Mouse (Mus musculus) lung, postnatal 10 days (tissue): ENCODE results near the gene Aff2.

Experiments
- DNase-seq: peaks from one replicate; pipeline ENCODE4 v3.0.0; 2021

Aff2 gene

DNA sequence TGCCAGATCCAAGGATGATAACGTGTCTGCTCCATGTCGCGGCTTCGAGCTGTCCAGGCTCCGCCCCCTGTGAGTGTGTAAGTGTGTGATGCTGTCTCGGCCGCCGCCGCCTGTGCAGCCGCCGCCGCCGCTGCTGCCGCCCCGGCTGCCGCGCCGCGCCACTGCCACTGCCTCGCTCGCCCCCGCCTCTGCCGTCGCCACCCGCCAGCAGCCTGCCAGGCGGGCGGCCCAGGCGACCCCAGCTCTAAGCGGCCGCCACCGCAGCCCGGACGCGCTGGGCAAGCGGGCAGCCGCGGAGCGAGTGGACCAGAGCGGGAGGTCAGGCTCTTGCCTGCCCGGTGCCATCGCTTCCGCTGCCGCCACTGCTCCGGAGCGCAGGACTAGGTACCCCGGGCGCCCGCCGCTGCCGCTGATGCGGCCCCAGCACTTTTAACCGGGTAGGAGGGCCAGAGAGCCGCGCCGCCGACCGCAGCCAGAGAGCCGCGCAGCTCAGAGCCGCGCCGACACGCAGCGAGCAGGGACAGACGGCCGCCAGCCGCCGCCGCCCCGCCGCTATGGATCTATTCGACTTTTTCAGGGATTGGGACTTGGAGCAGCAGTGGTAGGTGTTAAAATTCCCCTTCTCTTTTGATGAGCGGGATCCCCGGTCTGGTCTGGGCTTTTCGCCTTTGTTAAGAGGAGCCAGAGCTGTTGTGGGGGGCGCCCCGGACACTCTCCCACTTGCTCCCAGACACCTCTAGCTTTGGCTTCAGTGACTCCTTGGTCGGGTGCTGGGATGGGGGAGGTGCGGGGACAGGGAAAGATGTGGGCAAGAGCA, at the start of gene Aff2:
Gene Aff2, plus strand, starts transcription at position 57 of the 817 bp plus-strand sequence.
- DNase-seq, result peak; percentile 24

DNA sequence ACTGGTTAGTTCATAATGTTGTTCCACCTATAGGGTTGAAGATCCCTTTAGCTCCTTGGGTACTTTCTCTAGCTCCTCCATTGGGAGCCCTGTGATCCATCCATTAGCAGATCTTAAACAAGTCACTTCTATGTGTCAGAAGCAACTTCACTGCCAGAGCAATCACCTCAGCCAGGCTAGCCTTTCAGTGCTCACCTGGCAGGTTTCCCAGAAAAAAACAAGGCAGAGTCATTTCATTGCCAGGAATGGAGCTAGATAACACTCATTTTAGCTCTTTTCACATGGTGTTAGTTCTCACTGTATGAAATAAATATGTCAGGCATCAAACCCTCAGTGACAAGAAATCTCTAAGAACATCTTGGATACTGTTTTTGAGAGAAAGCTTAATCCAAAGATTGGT, 22.8 kb upstream of the Aff2 start:
- no peak for DNase-seq

GRCm38 (mm10) chrX:69355621-69356020, 4.5 kb upstream of the Aff2 start:
- DNase-seq, result no peak

DNA sequence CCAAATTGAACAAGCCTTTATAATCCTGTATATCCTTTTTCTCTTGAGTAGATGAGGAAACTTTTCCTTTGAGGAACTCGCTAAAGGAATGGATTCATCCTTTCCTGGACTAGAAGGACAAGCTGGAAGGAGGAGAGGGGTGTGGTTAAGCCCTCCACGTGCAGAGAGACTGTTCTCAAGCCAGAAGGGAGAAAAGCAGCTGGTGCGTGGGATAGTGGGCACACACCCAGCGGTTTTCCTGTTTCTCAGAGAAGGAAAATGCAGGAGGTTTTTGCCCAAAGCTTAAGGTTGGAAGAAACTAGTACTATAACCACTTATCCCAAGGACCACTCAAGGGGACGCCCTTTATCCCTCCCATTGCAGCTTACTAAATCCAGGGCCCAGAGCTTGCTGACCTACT, 734 bp upstream of the Aff2 start:
- DNase-seq, result peak; percentile 2

DNA sequence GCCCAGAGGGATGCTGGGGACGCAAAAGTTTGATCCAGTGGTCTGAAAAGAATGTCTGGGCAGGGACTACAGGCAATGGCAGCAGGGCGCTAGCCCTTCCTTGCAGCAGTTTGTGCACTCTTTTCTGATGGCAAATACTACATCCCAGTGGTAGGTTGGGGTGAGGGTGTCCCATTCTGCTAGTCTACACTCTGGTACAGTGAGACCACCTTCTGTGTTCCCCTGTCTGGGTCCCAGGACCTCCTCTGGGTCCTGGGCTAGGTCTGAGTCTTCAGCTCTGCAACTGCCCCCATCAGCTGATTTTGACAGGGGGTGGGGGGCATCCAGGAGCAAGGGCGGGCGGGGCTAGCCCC, 233 bp upstream of the Aff2 start:
- no peak for DNase-seq

DNA sequence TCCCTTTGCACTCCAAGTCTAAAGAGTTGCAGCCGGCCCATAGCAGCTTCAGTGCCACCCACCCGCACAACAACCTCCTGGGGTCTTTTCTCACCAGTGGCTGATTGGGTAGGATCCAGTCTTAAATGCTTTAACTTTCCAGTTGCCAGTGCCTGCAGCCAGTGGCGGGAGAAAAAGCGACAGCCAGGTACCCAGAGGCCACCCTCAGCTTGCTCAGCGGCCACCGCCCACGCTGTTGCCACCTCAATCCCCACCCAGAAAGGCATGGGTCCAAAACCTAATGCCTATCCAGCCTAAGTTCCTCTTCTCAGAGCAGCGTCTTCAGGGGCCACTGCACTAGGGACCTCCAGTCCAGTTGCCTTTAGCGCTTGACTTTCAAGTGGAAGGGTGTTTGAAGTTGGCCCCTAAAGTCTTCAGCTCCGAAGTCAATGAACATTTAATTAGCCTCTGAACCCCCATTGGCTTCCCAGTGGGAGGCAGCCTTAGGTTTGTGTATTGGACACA, 1.0 kb downstream of the Aff2 start:
- no peak for DNase-seq

GRCm38 (mm10) chrX:69364198-69364597, 4.1 kb downstream of the Aff2 start:
- DNase-seq, result peak; percentile 2

- DNase-seq, result no peak
These were observed 13.2 kb downstream of the Aff2 start for GRCm38 (mm10) chrX:69373341-69373740.

- no peak for DNase-seq
These were observed 29.6 kb downstream of the Aff2 start for GRCm38 (mm10) chrX:69389738-69390137.

- DNase-seq, result no peak
These were observed 54.9 kb downstream of the Aff2 start for GRCm38 (mm10) chrX:69415043-69415442.

DNA sequence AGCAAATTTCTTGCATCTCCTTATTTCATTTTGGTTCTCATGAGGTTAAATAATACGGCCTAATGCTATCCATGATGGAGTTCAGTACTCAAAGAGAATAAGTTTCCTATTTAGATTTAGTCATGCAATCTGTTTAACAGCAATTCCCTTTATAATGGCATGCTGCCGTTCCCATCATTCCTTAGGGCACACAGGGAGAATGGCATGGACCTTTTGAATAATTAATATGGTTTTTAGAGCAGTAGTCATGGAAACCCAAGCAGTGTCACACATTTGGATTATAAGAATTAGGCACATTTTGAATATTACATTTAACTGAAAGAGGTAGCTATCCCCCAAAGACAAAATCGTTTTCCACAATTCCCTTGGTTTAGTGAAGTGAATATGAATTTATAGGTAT, 78.3 kb downstream of the Aff2 start:
- no peak for DNase-seq

- DNase-seq, result no peak
These were observed 81.8 kb downstream of the Aff2 start for GRCm38 (mm10) chrX:69441937-69442336.

DNA sequence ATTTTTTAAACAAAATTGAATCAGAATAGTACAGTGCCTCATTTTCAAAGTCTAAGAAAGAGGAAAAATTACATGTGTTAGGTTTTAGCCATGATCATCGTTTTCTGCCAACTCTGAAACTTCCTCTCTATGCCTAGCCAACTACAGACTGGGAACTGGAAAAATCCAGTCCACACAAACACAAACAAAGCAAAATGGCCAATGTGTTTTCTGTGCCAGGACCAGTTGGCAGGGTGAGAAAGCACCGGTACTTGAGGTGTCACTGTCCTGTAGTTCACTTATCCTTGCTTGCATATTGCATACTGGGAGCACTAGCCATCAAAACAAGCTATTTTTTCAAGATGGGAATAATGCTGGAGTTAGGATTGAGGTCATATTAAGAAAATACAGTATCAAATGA, 100.8 kb downstream of the Aff2 start:
- no peak for DNase-seq

- peak; percentile 11 for DNase-seq
These were observed 142.0 kb downstream of the Aff2 start for GRCm38 (mm10) chrX:69502061-69502460.

- DNase-seq, result no peak
These were observed 158.0 kb downstream of the Aff2 start for GRCm38 (mm10) chrX:69518040-69518575.

DNA sequence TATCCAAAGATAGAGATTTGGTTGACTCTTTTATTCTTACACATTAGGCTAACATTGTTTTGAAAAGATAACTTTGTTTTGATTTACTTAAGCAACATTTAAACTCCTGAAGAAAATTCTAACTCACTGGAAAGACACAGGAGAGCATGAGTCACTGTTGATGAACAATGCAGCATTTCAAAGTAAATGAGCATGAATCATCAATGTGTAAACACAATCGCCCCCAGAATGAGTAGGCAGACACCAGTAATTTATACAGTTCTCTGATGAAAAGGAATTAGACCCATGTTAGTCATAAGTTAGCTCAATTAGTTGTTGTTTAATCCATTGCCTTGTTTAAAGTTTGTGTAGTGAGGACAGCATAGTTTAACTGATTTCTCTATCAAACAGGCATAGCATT, 180.7 kb downstream of the Aff2 start:
- no peak for DNase-seq

GRCm38 (mm10) chrX:69579903-69580459, 219.9 kb downstream of the Aff2 start:
- no peak for DNase-seq

DNA sequence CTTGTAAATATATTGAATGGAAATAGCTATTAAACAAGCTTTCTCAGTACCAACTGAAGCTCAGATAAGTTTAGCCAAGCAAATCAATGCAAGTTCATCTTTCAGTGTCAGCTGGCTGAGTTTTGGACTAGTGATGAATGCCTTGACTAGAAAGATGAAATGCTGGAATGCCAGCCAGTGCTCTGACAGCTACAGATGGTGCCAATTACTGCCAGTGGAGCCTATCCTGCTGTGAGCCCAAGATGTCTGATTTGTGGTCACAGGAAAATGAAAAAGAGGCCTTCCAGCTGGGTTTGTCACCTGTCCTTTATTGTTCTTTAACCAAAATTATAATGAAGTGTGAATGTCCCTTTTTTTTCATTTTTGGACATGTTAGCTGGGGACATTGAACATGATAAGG, 248.7 kb downstream of the Aff2 start:
- no peak for DNase-seq

- no peak for DNase-seq
These were observed 302.9 kb downstream of the Aff2 start for GRCm38 (mm10) chrX:69663038-69663437.

DNA sequence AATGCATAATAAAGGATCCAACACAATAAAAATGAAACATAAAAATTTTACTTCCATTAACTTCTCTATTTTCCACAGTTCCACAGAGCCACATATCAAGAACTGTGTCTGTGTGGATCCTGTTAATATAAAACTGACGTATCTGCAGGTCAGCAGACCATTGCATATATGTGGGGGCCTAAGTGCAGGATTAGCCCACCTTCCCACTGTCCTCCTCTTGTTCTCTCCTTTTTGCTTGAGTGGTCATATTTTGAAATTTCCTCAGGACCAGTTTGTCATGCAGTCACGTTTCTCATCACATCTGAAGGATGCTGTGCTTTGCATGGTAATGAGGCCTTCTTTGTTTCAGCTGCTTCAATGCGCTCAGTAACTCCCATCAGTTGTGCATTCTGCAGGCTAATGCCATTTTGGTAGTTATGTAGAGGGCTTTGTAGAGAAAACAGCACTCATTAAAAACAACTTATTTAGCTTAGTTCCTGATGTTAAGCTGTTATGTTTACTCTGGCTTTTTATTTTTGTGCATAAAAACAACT, 306.1 kb downstream of the Aff2 start:
- no peak for DNase-seq

- DNase-seq, result no peak
These were observed 315.6 kb downstream of the Aff2 start for GRCm38 (mm10) chrX:69675691-69676090.

- no peak for DNase-seq
These were observed 338.7 kb downstream of the Aff2 start for GRCm38 (mm10) chrX:69698840-69699239.

DNA sequence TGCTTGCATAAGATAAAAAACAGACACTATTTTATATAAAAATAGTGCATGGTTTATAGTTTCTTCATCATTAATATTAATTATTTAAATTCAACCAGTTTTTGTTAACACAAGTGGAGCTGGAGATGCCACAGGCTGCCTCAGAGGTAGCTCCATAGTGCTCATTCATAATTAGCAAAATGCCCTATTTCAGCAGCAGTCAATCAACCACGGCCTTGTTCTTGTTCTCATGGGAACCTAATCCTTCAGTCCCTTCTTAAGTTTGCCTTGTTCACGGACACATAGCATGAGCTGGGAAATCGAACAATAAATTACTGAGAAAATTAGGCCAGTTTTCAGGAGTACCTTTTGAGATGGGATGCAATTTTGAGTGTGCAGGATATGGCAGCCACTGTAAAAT, 378.9 kb downstream of the Aff2 start:
- DNase-seq, result no peak

DNA sequence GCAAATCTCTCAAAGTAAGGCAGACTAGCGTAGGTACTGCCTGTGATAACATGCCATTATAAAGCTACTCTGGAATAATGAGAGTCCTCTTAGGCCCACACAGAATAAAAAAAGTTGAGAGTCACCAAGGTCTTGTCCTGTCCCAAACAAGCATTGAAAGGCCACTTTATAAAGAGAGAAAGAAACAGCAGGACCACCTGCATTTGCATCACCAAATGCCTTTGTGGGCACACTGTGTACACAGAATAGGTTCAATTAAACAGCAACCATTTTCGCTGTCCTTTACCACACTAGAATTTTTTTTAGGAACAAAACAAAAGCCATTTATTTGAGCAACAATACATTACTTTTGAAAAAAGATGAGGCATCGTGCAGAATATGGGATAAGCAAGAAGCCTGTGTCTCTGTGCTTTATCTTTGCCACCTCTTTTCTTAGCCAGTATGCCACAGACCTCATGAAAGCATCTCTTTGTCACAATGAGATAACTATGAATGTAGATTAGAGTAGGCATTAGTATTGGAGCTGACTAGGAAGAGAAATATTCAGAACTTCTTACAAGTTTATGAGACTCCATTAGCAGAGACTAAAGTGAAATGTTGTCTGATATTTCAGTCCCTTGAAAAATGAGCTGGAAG, 385.0 kb downstream of the Aff2 start:
- no peak for DNase-seq
